Mouse (Mus musculus) heart, postnatal 0 days (tissue): ENCODE measurements around the gene 1700018G05Rik.
A peak's percentile ranks its signal among the peaks of the same experiment; 100 is the strongest.
"Not testable (repeated sequence)": the region's sequence is repeated elsewhere in the genome, so short reads cannot be mapped to it uniquely, and the experiment has no call there.

Experiments
- CTCF ChIP-seq: IDR thresholded peaks from 2 replicates; pipeline ENCODE4 v1.5.1; 2016; ENCODE audit warnings: antibody characterized with exemption, control low read depth, low read depth
- EP300 ChIP-seq: IDR thresholded peaks from 2 replicates; pipeline ENCODE4 v1.6.1; 2016; ENCODE audit warnings: antibody characterized with exemption, low read depth

DNA sequence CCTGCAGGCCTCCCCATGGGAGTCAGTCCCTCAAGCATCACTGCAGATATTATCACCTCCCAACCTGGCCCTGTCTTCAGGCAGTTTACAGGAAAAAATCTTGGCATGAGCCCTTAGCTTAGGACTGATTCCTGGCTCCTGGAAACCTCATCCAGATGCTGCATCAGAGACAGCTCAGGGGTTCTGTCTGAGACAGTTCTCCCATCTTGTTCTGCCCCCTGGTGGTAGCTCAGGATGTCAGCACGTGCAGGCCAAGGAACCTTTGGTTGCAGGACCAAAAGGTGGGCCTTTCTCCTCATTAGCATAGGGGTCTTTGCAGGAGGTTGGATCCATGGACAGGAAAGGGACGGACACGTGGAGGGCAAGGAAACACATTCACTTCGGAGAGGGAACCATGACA is 1.5 kb upstream of the 1700018G05Rik start:
- TF ChIP-seq CTCF = peak; percentile 41; the same call in 1 of the 2 replicates
- not testable (repeated sequence) for TF ChIP-seq EP300
